Mouse (Mus musculus) macrophage (primary cell): ENCODE measurements at regions not wholly inside any gene's neighbourhood (a gene's known extent, or its start where the extent isn't known, plus 50 kb on each side); places are given as distances from the start of the nearest gene placed in this dataset.

Source experiments
- H3K27ac ChIP-seq: fragments of 350-480 bp; formaldehyde crosslinking; 2 replicates; pipeline ENCODE4 v1.9.0; 2021
- H3K36me3 ChIP-seq: fragments of 350-480 bp; formaldehyde crosslinking; 2 replicates; pipeline ENCODE4 v1.9.0; 2021; ENCODE audit errors: inconsistent target
- H3K4me3 ChIP-seq: fragments of 350-480 bp; formaldehyde crosslinking; 2 replicates; pipeline ENCODE4 v1.9.0; 2021; ENCODE audit errors: inconsistent target
- H3K79me2 ChIP-seq: fragments of 350-480 bp; formaldehyde crosslinking; 2 replicates; pipeline ENCODE4 v1.9.0; 2021; ENCODE audit errors: inconsistent target
- WGBS: methylation state at CpG from one replicate; pipeline ENCODE4 v1.1.7; 2026; ENCODE audit warnings: inconsistent platforms; ENCODE audit not compliant: missing documents; 5-methylcytosine and 5-hydroxymethylcytosine counted together

DNA sequence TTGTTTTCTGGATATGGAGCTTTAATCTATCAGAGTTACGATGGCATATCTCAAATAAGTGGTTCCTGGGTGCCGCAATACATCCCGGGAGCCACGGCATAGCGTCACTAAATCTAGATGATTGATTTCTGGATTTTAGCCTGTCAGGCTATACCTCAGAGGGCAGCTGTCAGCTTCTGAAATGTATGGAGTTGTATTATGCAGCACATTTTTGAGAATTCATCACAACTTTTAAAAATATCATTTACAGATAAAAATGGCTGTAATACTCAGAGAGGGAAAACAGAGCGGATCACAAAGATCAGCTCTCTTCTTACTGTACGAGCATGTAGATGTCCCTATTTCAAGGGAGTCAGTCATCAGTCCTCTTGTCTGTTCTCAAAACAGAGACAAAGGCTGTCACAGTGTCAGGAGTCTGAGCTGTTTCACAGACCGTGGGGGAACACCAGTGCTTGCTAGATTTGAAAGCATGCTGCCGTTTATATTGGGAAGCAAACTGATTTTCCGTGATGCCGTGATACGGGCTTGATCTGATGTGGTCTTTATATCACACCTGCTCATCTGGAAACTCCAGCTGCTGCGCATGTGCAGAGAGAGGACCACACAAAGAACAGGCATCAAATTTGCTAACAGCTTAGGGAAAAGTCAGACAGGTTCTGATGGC, 165.9 kb upstream of the Pard3b start:
- Histone ChIP-seq H3K4me3 (no peak overlapping the region), H3K36me3 (no peaks in the 10 kb centered on the region), H3K79me2 (no peaks in the 10 kb centered on the region), H3K27ac (no peak overlapping the region)
- 93% methylated on average over 13 of the region's 13 CpGs for WGBS

- Histone ChIP-seq H3K4me3 (no peak overlapping the region), H3K27ac (no peak overlapping the region), H3K79me2 (no peaks in the 10 kb centered on the region), H3K36me3 (no peaks in the 10 kb centered on the region)
- 100% methylated on average over 3 of the region's 3 CpGs for WGBS
Observed at GRCm38 (mm10) chr1:61485459-61485858, 153.2 kb upstream of the Pard3b start.

DNA sequence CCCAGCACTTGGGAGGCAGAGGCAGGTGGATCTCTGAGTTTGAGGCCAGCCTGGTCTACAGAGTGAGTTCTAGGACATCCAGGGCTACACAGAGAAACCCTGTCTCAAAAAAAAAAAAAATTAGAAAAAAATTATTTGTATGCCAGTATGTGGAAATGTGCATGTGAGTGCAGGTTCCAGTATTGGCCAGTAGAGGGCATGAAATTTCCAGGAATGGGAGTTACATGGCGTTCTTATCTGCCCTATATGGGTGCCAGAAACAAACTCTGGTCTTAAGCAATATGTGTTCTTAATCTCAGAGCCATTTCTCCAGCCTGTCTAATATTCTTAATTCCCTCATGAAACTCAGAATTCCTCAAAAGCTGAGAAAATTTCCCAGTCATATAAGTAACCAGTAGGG, 113.7 kb upstream of the Pard3b start:
- Histone ChIP-seq H3K79me2 (no peaks in the 10 kb centered on the region), H3K27ac (no peak overlapping the region), H3K36me3 (no peaks in the 10 kb centered on the region), H3K4me3 (no peak overlapping the region)
- WGBS, result 73% methylated on average over 1 of the region's 1 CpGs

DNA sequence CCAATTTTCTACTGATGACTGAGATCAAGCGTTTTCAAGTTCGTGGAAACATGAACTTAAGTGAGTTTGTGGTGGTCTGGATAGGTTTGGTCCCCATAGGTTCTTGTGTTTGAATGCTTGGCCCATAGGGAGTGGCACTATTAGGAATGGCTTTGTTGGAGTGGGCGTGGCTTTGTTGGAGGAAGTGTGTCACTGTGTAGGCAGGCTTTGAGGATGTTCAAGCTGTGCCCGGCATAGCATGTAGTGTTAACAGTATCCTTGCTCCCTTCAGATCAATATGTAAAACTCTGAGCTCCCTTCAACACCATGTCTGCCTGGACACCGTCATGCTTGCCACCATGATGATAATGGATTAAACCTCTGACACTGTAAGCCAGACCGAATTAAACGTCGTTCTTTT, 112.7 kb upstream of the Pard3b start:
- Histone ChIP-seq H3K36me3 (no peaks in the 10 kb centered on the region), H3K79me2 (no peaks in the 10 kb centered on the region), H3K27ac (no peak overlapping the region), H3K4me3 (no peak overlapping the region)
- 92% methylated on average over 8 of the region's 8 CpGs for WGBS

GRCm38 (mm10) chr1:61528757-61529156, 109.9 kb upstream of the Pard3b start:
- Histone ChIP-seq H3K79me2 (no peaks in the 10 kb centered on the region), H3K27ac (no peak overlapping the region), H3K4me3 (no peak overlapping the region), H3K36me3 (no peaks in the 10 kb centered on the region)
- WGBS, result 88% methylated on average over 14 of the region's 15 CpGs

GRCm38 (mm10) chr1:61530166-61530565, 108.5 kb upstream of the Pard3b start:
- Histone ChIP-seq H3K4me3 (no peak overlapping the region), H3K27ac (no peak overlapping the region), H3K36me3 (no peaks in the 10 kb centered on the region), H3K79me2 (no peaks in the 10 kb centered on the region)
- 56% methylated on average over 3 of the region's 3 CpGs for WGBS

DNA sequence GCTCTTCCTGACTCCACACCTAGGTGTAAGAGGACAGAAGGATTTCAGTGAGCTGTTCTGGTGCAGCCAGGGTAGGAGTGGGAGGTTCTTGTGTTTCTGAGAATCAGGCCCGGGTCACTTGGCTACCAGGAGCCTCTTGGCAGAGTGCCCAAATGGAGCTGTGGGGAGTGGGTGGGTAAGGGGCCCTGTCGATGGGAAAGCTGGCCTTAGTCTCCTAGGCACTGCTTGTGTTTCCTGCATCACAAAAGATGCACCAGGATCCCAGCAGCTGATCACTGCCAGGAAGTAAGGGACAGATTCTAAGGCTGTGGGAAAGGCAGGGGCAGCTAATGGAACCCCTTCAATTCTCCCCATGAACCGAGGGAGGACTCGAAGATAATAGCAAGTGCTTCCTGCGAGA, 107.1 kb upstream of the Pard3b start:
- Histone ChIP-seq H3K4me3 (no peak overlapping the region), H3K36me3 (no peaks in the 10 kb centered on the region), H3K79me2 (no peaks in the 10 kb centered on the region), H3K27ac (no peak overlapping the region)
- 74% methylated on average over 5 of the region's 5 CpGs for WGBS

DNA sequence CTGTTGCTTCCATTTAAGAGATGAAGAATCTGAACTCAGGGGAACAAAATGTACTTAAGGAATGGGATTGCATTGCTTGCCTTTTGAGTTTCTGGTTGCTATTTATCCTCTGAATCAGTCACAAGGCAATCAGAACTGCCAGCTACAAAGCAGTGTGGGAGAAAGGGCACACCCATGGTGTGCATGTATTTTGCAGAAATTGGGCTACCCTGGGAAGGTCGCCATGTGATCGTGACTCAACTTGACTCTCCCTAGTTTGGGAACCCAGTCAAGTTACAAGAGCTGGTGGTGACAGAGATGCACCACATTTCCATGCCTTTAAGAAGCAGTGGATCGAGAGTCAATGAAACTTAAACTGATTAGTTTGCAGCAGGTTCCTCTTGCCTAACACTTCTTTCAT, 98.5 kb upstream of the Pard3b start:
- no peak overlapping the region for H3K4me3 ChIP-seq
- H3K27ac ChIP-seq, result no peak overlapping the region
- H3K36me3 ChIP-seq, result no peaks in the 10 kb centered on the region
- WGBS, result 85% methylated on average over 3 of the region's 3 CpGs
- H3K79me2 ChIP-seq, result no peaks in the 10 kb centered on the region

DNA sequence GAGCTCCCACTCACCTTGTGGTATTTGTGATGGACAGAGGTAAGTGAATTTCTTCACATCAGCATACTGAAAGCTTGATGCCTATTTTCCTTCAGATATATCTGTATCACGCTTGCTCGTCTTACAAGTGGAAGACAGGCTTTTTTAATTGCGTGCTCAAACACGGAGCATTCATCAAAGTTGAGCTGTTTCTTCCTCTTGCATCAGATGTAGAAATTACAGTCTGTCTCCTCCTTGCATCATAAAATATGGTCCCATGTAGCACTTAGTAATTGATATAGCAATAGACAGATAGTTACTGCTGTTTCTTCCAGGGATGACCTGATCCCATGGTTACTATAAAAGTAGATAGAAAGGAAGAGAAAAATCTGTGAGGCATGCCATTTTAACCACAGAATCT, 97.5 kb upstream of the Pard3b start:
- H3K27ac ChIP-seq, result no peak overlapping the region
- 95% methylated on average over 4 of the region's 4 CpGs for whole genome bisulfite sequencing

GRCm38 (mm10) chr1:61552577-61553517, 85.8 kb upstream of the Pard3b start:
- Histone ChIP-seq H3K36me3 (no peaks in the 10 kb centered on the region), H3K4me3 (no peak overlapping the region), H3K27ac (no peak overlapping the region), H3K79me2 (no peaks in the 10 kb centered on the region)
- 90% methylated on average over 21 of the region's 21 CpGs for WGBS

More for the DNA sequence above, 97.5 kb upstream of the Pard3b start:
- Histone ChIP-seq H3K79me2 (no peaks in the 10 kb centered on the region), H3K4me3 (no peak overlapping the region), H3K36me3 (no peaks in the 10 kb centered on the region)

GRCm38 (mm10) chr1:61559514-61559913, 79.1 kb upstream of the Pard3b start:
- Histone ChIP-seq H3K27ac (no peak overlapping the region), H3K36me3 (no peaks in the 10 kb centered on the region), H3K79me2 (no peaks in the 10 kb centered on the region), H3K4me3 (no peak overlapping the region)
- 77% methylated on average over 2 of the region's 2 CpGs for WGBS

DNA sequence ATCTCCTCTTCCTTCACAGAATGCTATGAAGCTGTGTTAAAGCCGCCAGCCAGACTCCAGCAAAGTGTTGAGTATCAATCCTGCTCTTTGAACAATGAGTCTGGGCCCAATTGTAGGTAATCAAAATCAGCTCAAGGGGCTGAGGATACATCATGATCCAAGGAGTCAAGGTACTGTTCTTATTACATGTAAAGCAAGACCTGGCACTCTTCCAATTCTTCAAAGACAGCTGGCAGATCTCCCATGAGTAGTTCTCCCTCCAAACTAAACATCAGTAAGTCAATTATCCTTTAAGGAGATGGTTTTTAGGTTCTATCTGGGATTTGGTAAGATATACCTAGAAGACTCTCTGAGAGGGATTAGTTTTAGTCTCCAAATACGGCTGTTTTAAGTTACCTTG, 76.5 kb upstream of the Pard3b start:
- 76% methylated on average over 2 of the region's 2 CpGs for WGBS
- Histone ChIP-seq H3K79me2 (no peaks in the 10 kb centered on the region), H3K36me3 (no peaks in the 10 kb centered on the region), H3K4me3 (no peak overlapping the region), H3K27ac (no peak overlapping the region)

- Histone ChIP-seq H3K36me3 (no peaks in the 10 kb centered on the region), H3K27ac (no peak overlapping the region), H3K79me2 (no peaks in the 10 kb centered on the region), H3K4me3 (no peak overlapping the region)
- WGBS, result 84% methylated on average over 4 of the region's 4 CpGs
Observed at GRCm38 (mm10) chr1:61565471-61565870, 73.2 kb upstream of the Pard3b start.

GRCm38 (mm10) chr1:61574276-61574675, 64.3 kb upstream of the Pard3b start:
- Histone ChIP-seq H3K27ac (no peak overlapping the region), H3K4me3 (no peak overlapping the region), H3K36me3 (no peaks in the 10 kb centered on the region), H3K79me2 (no peaks in the 10 kb centered on the region)
- WGBS, result 90% methylated on average over 2 of the region's 2 CpGs

DNA sequence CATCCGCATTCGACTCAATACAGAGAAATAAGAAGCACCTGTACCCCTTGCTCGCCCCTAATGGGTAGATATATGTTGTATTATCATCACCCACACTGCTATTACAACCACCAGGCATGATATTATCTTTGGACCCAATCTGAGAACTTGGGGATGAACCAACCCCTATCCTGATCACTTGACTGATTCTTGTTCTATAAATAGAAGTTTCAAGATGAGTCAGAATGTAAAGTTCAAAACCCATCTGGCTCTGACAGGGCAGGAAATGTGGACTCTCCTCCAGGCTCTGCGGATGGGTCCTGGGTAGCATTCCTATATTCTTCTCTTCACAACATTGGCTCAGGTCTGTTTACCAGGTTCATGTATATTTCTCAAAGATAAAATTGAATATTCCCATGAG, 61.9 kb upstream of the Pard3b start:
- 80% methylated on average over 4 of the region's 4 CpGs for WGBS

More for the DNA sequence above, 61.9 kb upstream of the Pard3b start:
- Histone ChIP-seq H3K36me3 (no peaks in the 10 kb centered on the region), H3K79me2 (no peaks in the 10 kb centered on the region), H3K27ac (no peak overlapping the region), H3K4me3 (no peak overlapping the region)
